Mouse (Mus musculus) adrenal gland, adult (tissue): ENCODE measurements at regions not wholly inside any gene's neighbourhood (a gene's known extent, or its start where the extent isn't known, plus 50 kb on each side); places are given as distances from the start of the nearest gene placed in this dataset.

Experiments used
- DNase-seq, 2 experiments: peaks; one replicate each; pipeline ENCODE4 v3.0.0; 2022 to 2023; ENCODE audit warnings: low spot score in 1 of 2; ENCODE audit not compliant: inconsistent age in 2 of 2

DNA sequence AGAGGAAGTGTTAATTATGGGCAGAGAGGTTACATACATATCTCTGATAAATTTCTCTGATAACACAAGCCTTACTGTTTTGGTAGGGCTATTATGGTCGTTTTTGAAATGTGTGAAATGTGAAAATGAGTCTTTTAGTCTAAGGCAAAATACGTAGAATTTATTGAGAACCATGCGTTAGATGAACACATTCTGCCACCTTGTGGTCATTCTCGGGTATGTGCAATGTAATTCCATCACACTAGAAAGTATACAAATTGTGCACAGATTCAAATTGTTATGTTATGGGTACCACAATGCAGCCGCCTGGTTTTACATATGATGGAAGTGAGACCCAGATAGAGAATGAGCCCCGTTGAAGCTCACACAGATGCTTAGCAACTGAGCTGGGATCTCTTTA, 138.7 kb downstream of the Cdr1 start:
- peak in 1 of 2 experiments; percentile 44 for DNase-seq

- DNase-seq: no peak
These were observed 142.2 kb downstream of the Cdr1 start for GRCm38 (mm10) chrX:61043147-61043546.
